Mouse (Mus musculus): ENCODE results near the gene Cdkl3. TPM values are rescaled to one million over a fixed set of nuclear protein-coding genes. Genes with fewer than 3 reads are reported as not detected.
"Not testable (repeated sequence)": the region's sequence is repeated elsewhere in the genome, so short reads cannot be mapped to it uniquely, and the experiment has no call there.

Gene Cdkl3
- polyA plus RNA-seq, 1 experiment from 2014 or later: 5.4 TPM

DNA sequence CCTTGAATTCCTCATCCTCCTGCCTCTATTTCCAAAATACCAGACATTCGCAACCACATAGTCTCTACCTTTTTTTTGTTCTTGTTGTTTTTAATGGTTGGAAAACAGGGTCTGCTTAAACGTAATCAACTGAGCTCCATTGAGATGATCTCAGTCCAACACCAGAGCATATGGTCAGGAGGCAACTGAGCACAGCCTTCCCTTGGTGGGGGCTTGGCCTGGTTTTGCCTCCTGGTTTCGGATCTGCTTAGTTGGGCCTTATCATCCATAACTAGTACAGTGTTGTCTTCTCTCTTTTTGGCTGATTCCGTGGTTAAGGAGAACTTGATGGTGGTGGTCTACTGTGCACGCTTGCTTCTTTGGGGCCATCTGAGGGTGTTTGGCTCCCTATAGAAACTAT, 104.8 kb downstream of the Cdkl3 start:
- Histone ChIP-seq H3K4me1 (replicated peaks) (no peaks in the 10 kb centered on the region), H3K4me3 (replicated peaks) (no peak overlapping the region)

DNA sequence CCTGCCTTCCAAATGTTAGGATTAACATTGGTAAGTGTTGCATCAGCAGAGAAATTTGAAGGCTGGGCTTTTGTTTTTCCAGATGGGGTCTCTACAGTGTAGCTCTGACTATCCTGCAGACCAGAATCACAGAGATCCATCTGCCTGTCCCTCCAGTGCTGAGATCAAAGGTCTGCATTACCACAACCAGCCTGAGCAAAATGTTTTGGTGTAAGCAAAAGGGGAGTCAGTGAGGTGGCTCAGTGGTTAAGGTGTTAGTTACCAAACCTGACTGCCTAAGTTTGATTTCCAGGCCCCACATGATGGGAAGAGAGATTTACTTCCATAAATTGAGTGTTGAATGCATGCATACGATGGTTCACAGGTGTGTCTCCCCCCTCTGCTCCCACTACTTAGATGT, 105.4 kb downstream of the Cdkl3 start:
- Histone ChIP-seq H3K36me3 (no peaks in the 10 kb centered on the region), H3K27me3 (replicated peaks) (no peaks in the 10 kb centered on the region), H3K27ac (no peak overlapping the region), H3K4me2 (replicated peaks) (no peak overlapping the region), H3K4me3 (replicated peaks) (no peak overlapping the region), H3K4me1 (replicated peaks) (no peaks in the 10 kb centered on the region), H3K9me3 (no peaks in the 10 kb centered on the region), H3K9ac (no peak overlapping the region)
- 82% methylated on average over 1 of the region's 1 CpGs for WGBS
- no peak for ATAC-seq

More for the DNA sequence above, 104.8 kb downstream of the Cdkl3 start:
- ATAC-seq: no peak
- H3K9me3 ChIP-seq: no peaks in the 10 kb centered on the region
- 89% methylated on average over 5 of the region's 5 CpGs for WGBS
- no peak overlapping the region for H3K4me2 ChIP-seq (replicated peaks)
- H3K36me3 ChIP-seq: no peaks in the 10 kb centered on the region
- H3K27me3 ChIP-seq (replicated peaks): no peaks in the 10 kb centered on the region
- no peak overlapping the region for H3K27ac ChIP-seq
- H3K9ac ChIP-seq: no peak overlapping the region

DNA sequence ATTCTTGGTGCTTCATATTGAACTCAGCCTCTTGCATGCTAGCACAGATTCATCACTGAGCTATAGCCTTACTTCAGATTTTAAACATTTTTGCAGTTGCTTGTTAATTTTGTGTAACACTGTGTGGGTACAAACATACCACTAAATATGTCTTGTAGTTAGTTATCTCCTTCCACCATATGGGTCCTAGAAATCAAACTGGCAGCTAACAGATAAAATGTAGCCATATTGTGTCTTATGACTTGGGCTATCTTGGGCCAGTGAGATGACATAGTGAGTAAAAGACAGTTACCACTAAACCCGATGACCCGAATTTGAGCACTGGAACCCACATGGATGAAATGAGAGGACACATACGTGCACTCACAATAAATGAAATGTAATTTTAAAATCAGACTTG, 111.5 kb downstream of the Cdkl3 start:
- Histone ChIP-seq H3K9ac (no peak overlapping the region), H3K4me3 (replicated peaks) (no peak overlapping the region), H3K9me3 (no peaks in the 10 kb centered on the region), H3K36me3 (peaks cover 45% of the 10 kb centered on the region), H3K4me2 (replicated peaks) (no peak overlapping the region), H3K4me1 (replicated peaks) (no peaks in the 10 kb centered on the region), H3K27me3 (replicated peaks) (no peaks in the 10 kb centered on the region), H3K27ac (no peak overlapping the region)
- ATAC-seq: no peak
- 95% methylated on average over 3 of the region's 3 CpGs for WGBS

DNA sequence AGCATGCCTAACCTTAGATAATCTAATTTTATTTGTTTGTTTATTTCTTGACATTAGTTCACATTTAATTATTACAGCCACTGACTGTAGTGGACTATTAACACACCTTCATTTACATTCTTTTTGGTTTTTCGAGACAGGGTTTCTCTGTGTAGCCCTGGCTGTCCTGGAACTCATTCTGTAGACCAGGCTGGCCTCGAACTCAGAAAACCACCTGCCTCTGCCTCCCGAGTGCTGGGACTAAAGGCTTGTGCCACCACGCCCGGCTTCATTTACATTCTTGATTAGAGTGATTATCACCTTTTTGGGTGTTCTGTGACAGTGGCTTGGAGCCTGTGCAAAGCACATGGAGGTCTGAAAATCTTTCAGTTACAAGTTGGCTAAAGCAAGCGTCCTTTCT, 112.1 kb downstream of the Cdkl3 start:
- H3K4me2 ChIP-seq (replicated peaks); ATAC-seq; H3K27ac ChIP-seq; H3K4me1 ChIP-seq (replicated peaks); H3K9me3 ChIP-seq; H3K9ac ChIP-seq; H3K4me3 ChIP-seq (replicated peaks); H3K27me3 ChIP-seq (replicated peaks): not testable (repeated sequence)
- WGBS: 89% methylated on average over 6 of the region's 6 CpGs
- H3K36me3 ChIP-seq: peaks cover 48% of the 10 kb centered on the region

DNA sequence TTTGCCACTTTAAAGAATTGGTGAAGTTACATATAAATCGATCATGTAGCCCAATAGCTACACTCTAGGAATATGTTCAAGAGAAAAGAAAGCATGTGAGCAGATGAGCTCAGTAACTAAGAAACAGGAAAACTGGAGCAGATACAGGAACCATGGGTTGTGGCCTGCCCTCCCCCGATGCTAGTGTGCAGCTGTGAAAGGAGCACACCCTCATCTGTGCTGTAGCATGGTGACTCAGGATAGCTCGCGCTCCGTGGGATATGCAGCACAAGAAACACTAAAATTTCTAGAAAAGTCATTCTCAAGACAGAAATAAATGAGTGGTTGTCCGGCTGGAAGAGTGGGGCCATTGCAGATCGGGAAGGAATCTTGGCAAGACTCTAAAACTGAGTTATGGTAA, 113.1 kb downstream of the Cdkl3 start:
- no peaks in the 10 kb centered on the region for H3K9me3 ChIP-seq
- peaks cover 54% of the 10 kb centered on the region for H3K36me3 ChIP-seq
- no peaks in the 10 kb centered on the region for H3K27me3 ChIP-seq (replicated peaks)
- no peak overlapping the region for H3K4me3 ChIP-seq (replicated peaks)
- ATAC-seq: no peak
- no peak overlapping the region for H3K27ac ChIP-seq
- no peaks in the 10 kb centered on the region for H3K4me1 ChIP-seq (replicated peaks)
- no peak overlapping the region for H3K4me2 ChIP-seq (replicated peaks)
- WGBS: 94% methylated on average over 7 of the region's 7 CpGs
- no peak overlapping the region for H3K9ac ChIP-seq

DNA sequence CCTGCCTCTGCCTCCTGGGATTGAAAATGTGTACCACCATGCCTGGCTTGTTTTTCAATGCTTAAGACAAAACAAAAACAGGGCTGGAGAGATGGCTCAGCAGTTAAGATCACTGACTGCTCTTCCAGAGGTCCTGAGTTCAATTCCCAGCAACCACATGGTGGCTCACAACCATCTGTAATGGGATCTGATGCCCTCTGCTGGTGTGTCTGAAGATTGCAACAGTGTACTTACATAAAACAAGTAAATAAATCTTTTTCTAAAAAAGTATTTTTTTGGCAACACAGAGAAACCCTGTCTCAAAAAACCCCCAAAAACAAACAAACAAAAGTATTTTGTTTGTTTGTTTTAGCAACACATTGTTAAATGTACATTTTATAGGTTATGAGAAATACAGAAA, 116.4 kb downstream of the Cdkl3 start:
- H3K4me1 ChIP-seq (replicated peaks); ATAC-seq; H3K4me3 ChIP-seq (replicated peaks); H3K9me3 ChIP-seq; H3K27ac ChIP-seq; H3K9ac ChIP-seq; H3K4me2 ChIP-seq (replicated peaks); H3K27me3 ChIP-seq (replicated peaks): not testable (repeated sequence)
- peaks cover 61% of the 10 kb centered on the region for H3K36me3 ChIP-seq

DNA sequence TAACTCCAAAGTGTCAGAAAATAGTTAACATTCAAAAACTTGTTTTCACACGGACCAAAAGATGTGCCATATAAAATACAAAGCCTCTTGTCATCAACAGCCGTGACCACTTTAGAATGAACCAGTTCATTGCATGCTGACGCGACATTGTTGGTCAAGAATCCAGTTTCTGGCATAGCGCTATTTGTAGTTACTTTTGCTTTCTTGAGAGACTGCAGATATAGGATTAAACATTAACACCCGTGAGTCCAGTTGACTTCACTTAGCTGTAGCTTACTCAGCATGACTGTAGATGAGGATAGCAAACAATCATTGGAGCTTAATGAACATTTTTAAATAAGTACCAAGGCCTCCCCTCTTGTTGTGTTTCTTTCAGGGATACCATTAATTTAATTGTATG, 118.0 kb downstream of the Cdkl3 start:
- H3K9me3 ChIP-seq: no peaks in the 10 kb centered on the region
- no peaks in the 10 kb centered on the region for H3K27me3 ChIP-seq (replicated peaks)
- no peaks in the 10 kb centered on the region for H3K4me1 ChIP-seq (replicated peaks)
- H3K27ac ChIP-seq: no peak overlapping the region
- no peak overlapping the region for H3K9ac ChIP-seq
- no peak for ATAC-seq
- WGBS: 85% methylated on average over 6 of the region's 6 CpGs
- H3K4me3 ChIP-seq (replicated peaks): no peak overlapping the region
- H3K36me3 ChIP-seq: peaks cover 54% of the 10 kb centered on the region
- H3K4me2 ChIP-seq (replicated peaks): no peak overlapping the region

DNA sequence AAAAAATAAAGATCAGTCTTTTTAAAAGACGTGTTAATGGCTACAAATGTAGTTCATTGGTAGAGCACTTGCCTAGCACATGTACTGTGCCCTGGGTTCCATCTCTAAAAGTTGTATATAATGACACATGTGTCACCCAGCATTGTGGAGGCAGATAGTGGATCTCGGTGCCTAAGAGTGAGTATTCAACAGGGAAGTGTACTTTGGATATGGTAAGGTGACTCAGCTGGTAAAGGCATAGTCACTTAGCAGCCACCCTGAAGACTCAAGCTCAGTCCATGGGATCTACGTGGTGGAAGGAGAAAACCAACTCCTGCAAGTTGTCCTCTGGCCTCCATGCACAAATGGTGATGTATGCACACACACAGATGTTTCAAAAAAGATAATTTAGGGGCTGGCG, 120.4 kb downstream of the Cdkl3 start:
- no peak for ATAC-seq
- H3K4me1 ChIP-seq (replicated peaks): no peaks in the 10 kb centered on the region
- no peaks in the 10 kb centered on the region for H3K9me3 ChIP-seq
- H3K27me3 ChIP-seq (replicated peaks): no peaks in the 10 kb centered on the region
- peaks cover 36% of the 10 kb centered on the region for H3K36me3 ChIP-seq
- no peak overlapping the region for H3K27ac ChIP-seq
- H3K4me2 ChIP-seq (replicated peaks): no peak overlapping the region
- no peak overlapping the region for H3K4me3 ChIP-seq (replicated peaks)
- 91% methylated on average over 4 of the region's 4 CpGs for WGBS
- H3K9ac ChIP-seq: no peak overlapping the region

DNA sequence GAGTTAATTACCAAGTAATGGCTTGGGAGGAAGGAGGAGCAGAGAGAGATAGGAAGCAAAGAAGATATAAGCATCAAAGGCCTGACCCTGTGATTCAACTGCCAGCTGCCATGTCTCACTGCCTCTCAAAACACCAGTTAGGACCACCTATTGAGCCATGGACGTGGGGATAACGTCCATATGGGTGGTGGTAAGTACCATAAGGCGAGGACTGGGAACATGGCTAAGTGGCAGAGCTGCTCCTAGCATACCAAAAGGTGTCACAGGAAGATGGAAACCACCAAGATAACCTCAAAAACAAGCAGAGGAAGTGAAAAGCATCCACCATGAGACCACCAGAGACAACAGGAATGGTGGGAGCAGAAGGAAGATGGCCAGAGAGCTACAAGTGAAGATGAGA, 123.1 kb downstream of the Cdkl3 start:
- Histone ChIP-seq H3K4me1 (replicated peaks) (no peaks in the 10 kb centered on the region), H3K4me3 (replicated peaks) (no peak overlapping the region), H3K36me3 (peaks cover 17% of the 10 kb centered on the region), H3K27ac (no peak overlapping the region), H3K9me3 (no peaks in the 10 kb centered on the region), H3K27me3 (replicated peaks) (no peaks in the 10 kb centered on the region), H3K4me2 (replicated peaks) (no peak overlapping the region), H3K9ac (no peak overlapping the region)
- 69% methylated on average over 3 of the region's 3 CpGs for WGBS
- no peak for ATAC-seq

DNA sequence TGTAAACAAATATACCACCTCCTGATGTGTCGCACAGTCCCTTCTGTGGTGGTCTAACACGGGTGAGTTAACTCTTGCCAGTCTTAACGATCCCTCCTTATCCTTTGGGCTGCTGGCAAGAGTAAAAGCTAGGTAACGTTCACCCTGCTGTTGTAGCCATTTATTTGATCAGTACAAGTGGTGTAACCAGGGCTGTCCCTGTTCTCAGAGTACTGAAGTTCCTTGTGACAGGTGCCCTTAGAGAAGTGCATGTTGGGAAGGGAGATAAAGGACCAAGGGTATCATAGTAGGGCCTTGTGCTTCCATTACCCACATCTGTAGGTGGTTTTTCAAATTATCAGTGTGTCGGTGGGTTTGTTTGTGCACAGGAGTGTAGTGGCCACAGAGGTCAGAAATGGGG, 123.7 kb downstream of the Cdkl3 start:
- WGBS: 70% methylated on average over 5 of the region's 5 CpGs
- Histone ChIP-seq H3K27me3 (replicated peaks) (no peaks in the 10 kb centered on the region), H3K27ac (no peak overlapping the region), H3K36me3 (peaks cover 13% of the 10 kb centered on the region), H3K4me2 (replicated peaks) (no peak overlapping the region), H3K9me3 (no peaks in the 10 kb centered on the region), H3K4me3 (replicated peaks) (no peak overlapping the region), H3K9ac (no peak overlapping the region), H3K4me1 (replicated peaks) (no peaks in the 10 kb centered on the region)
- ATAC-seq: no peak

DNA sequence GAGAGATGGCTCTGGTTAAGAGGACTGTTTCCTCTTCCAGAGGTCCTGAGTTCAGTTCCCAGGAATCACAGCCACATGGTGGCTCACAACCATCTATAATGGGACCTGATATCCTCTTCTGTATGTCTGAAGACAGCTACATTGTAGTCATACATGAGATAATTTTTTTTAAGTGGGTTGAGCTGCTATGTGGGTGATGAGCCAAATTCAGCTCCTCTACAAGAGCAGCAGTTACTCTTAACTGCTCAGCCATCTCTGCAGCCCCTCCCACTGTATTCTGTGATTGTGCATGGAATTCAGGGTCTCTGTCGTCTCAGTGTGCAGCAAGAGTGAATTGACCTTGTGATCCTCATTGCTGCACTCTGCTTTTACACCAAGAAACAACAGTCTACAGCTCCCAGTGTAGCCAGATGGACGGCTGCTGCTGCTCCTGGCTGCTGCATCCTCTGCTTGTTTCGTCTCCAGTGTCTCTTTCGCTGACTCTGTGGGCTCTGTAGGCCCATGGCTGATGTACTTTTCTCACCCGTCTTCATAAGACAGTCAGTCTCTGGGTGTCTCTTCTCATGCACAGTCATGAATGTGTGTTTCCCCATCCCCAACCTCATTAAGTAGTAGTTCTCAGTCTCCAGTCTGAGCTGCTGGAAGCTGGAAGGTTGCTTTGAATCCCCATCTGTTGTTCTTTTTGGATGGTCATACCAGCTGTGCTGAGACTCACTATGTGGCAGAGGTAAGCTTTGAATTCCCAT, 124.5 kb downstream of the Cdkl3 start:
- H3K27ac ChIP-seq: no peak overlapping the region

DNA sequence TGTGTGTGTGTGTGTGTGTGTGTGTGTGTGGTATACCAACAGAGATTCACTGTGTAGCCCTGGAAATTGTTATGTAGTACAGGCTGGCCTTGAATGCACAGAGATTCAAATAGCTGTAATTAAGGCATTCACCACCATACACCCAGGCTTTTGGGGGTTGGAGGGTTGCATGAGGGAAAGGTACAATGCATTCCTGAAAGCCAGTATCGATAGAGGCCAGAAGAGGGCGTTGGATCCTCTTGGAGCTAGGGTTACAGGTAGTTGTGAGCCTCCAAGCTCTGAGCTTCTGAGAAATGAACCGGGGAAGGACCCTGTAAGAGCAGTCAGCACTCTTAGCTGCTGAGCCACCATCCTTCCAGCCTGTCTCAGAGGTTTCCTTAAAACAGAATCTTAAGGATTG, 125.2 kb downstream of the Cdkl3 start:
- Histone ChIP-seq H3K36me3 (peaks cover 9% of the 10 kb centered on the region), H3K27ac (no peak overlapping the region), H3K27me3 (replicated peaks) (no peaks in the 10 kb centered on the region), H3K9ac (no peak overlapping the region), H3K4me1 (replicated peaks) (no peaks in the 10 kb centered on the region), H3K9me3 (no peaks in the 10 kb centered on the region), H3K4me3 (replicated peaks) (no peak overlapping the region), H3K4me2 (replicated peaks) (no peak overlapping the region)
- 28% methylated on average over 3 of the region's 3 CpGs for WGBS
- ATAC-seq: no peak

More for the DNA sequence above, 124.5 kb downstream of the Cdkl3 start:
- H3K36me3 ChIP-seq: peaks cover 13% of the 10 kb centered on the region
- H3K4me3 ChIP-seq (replicated peaks): no peak overlapping the region
- WGBS: 62% methylated on average over 5 of the region's 5 CpGs
- H3K4me2 ChIP-seq (replicated peaks): no peak overlapping the region
- H3K27me3 ChIP-seq (replicated peaks): no peaks in the 10 kb centered on the region
- no peaks in the 10 kb centered on the region for H3K4me1 ChIP-seq (replicated peaks)
- no peak overlapping the region for H3K9ac ChIP-seq
- no peaks in the 10 kb centered on the region for H3K9me3 ChIP-seq
- no peak for ATAC-seq

DNA sequence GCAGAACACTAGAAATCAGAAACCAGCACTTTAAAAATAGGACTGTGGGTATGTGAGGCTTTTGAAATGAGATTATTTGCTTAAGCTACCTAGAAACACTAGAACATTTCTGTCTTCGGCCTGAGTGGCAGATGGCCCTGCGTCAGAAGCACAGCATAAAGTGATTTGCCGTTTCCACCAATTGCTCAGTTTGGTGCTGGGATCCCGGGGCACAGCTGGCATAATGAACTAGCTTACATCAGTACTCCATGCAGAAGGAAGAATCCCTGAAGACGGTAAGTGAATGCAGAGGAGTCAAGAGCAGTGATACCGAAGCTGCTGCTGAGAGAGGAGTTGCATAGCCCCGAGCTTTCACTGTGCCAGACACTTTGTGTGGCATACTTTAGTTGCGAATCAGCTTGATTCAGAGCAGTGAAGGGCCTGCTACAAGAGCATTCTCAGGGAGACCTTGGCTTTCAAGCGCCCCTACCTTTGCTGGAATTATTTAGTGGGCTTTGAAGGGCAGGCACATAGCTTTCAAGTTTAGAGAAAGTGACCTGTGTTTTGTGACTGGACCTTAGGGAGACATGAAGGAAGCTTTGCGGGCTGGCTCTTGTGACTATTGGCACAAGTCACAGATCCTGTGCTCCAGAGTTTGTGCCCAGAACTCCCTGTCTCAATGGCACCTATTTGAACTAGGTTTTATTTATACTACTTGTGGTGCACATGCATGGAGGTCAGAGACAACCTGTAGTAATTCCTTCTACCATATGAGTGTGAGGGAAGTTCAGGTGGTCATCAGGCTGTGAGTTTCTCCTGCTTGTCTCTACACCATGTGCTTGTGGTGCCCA, 125.8 kb downstream of the Cdkl3 start:
- H3K27ac ChIP-seq: no peak overlapping the region
- no peak overlapping the region for H3K4me2 ChIP-seq (replicated peaks)
- H3K4me3 ChIP-seq (replicated peaks): no peak overlapping the region
- ATAC-seq: no peak
- H3K9ac ChIP-seq: no peak overlapping the region
- no peaks in the 10 kb centered on the region for H3K9me3 ChIP-seq
- WGBS: 74% methylated on average over 10 of the region's 10 CpGs
- H3K27me3 ChIP-seq (replicated peaks): no peaks in the 10 kb centered on the region
- peaks cover 4% of the 10 kb centered on the region for H3K36me3 ChIP-seq
- H3K4me1 ChIP-seq (replicated peaks): no peaks in the 10 kb centered on the region

Measured in intestine, embryonic 15.5 days (tissue).